Mouse (Mus musculus) CH12.LX (cell line): ENCODE results near the gene Macf1.

Source experiments
- EP300 ChIP-seq: IDR thresholded peaks from 2 replicates; pipeline ENCODE4 v1.6.1; 2011; ENCODE audit warnings: low read length, improper control_type of control experiment
- JUND ChIP-seq: conservative IDR thresholded peaks from 2 replicates; pipeline ENCODE4 v1.6.1; 2011; ENCODE audit warnings: low read depth, low read length, improper control_type of control experiment
- POLR2A ChIP-seq: IDR thresholded peaks from 2 replicates; pipeline ENCODE4 v1.6.1; 2011; ENCODE audit warnings: low read depth, mild to moderate bottlenecking, improper control_type of control experiment, low read length

DNA sequence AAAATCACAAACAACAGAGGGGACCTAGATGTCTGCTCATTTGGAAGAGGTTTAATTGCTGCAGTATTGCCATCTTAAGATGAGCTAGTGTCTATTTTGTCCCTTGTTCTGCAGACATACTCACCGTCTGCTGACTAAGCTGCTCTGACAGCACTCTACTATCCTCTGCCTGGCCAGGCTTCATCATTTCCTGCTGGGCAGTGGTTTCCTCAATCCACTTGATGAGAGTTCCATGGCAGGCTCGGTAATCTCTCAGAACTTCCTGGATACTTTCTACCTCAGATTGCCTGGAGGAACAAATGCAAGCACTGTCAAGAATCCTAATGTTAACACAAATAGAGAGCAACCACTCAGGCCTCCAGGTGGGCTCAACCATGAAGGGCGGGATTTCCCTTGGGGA, 195.1 kb downstream of the Macf1 start:
- TF ChIP-seq JUND (no peak), POLR2A (no peak), EP300 (no peak)
